Mouse (Mus musculus) intestine, postnatal 0 days (tissue): Measurements from ENCODE around the gene Igf2bp2. TPM values are rescaled to one million over a fixed set of nuclear protein-coding genes. Genes with fewer than 3 reads are reported as not detected.
A peak's percentile ranks its signal among the peaks of the same experiment; 100 is the strongest.

Source experiments
- ATAC-seq: fragments of 200-750 bp; cut with Nextera tagmentation; 2 replicates; pipeline ENCODE4 v1.8.0; 2017; ENCODE audit warnings: mild to moderate bottlenecking, moderate TSS enrichment, moderate library complexity
- H3K27ac ChIP-seq: fragments of 300-500 bp; sonication (generic); 2 replicates; pipeline ENCODE4 v1.5.1; 2014; ENCODE audit warnings: mild to moderate bottlenecking, low read depth, low read length, moderate library complexity
- H3K27me3 ChIP-seq: fragments of 300-500 bp; sonication (generic); replicated peaks from 2 replicates; pipeline ENCODE4 v1.6.1; 2014; ENCODE audit warnings: low read length, mixed read lengths; ENCODE audit not compliant: control insufficient read depth, insufficient read depth
- H3K36me3 ChIP-seq: fragments of 300-500 bp; sonication (generic); 2 replicates; pipeline ENCODE4 v1.6.1; 2014; ENCODE audit warnings: mild to moderate bottlenecking, moderate library complexity; ENCODE audit not compliant: control insufficient read depth, insufficient read depth
- H3K4me1 ChIP-seq: fragments of 300-500 bp; sonication (generic); replicated peaks from 2 replicates; pipeline ENCODE4 v1.6.1; 2014; ENCODE audit warnings: antibody characterized with exemption, low read length, mixed read lengths; ENCODE audit not compliant: control insufficient read depth, insufficient read depth
- H3K4me2 ChIP-seq: fragments of 300-500 bp; sonication (generic); replicated peaks from 2 replicates; pipeline ENCODE4 v1.6.1; 2014; ENCODE audit warnings: low read depth, mild to moderate bottlenecking, moderate library complexity
- H3K4me3 ChIP-seq: fragments of 300-500 bp; sonication (generic); 2 replicates; pipeline ENCODE4 v1.5.1; 2014; ENCODE audit warnings: low read depth, low read length
- H3K9ac ChIP-seq: fragments of 300-500 bp; sonication (generic); 2 replicates; pipeline ENCODE4 v1.6.1; 2014; ENCODE audit warnings: mild to moderate bottlenecking, low read depth, low read length
- H3K9me3 ChIP-seq: fragments of 300-500 bp; sonication (generic); 2 replicates; pipeline ENCODE4 v1.6.1; 2016; ENCODE audit warnings: mixed run types; ENCODE audit not compliant: control insufficient read depth
- CTCF ChIP-seq: sonication (generic); IDR thresholded peaks from 2 replicates; pipeline ENCODE4 v1.5.1; 2016; ENCODE audit warnings: low read depth, mild to moderate bottlenecking, control low read depth, antibody characterized with exemption, moderate library complexity
- WGBS: fragments of 180-500 bp; shearing (Covaris S2); extraction: QIAGEN DNeasy Blood & Tissue Kit; methylation state at CpG from one replicate; pipeline ENCODE4 v1.1.7; 2014; 5-methylcytosine and 5-hydroxymethylcytosine counted together
- polyA plus RNA-seq: library from polyadenylated mRNA; unstranded; fragments of >200 nt; fragmentation: Nextera tagmentation; extraction: Ambion mirVana; gene quantifications from 2 replicates; pipeline ENCODE4 v1.2.1, GENCODE M21; 2015

Igf2bp2 gene
- polyA plus RNA-seq, 1 experiment from 2014 or later = 38.7 TPM

DNA sequence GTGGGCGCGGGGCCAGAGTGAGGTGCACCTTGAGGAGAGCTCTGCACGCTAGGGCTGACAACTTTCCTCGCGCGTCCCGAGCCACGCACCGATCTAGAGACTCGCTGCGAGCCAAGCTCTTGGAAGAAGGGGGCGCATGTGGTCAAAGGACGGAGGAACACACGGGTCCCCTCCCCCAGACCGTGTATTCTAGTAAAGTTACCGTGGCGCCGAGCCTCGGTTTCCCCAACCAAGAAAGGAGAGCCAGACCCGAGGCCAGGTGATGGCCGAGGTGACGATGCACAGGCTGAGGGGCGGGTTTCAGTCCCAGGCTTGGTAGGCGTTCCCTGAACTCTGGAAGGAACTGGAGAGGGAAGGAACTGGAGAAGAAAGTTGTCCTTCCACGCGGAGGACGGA lies 355 bp upstream of the Igf2bp2 start:
- peak; percentile 75 for ATAC-seq
- Histone ChIP-seq H3K4me1 (0 out of 2 replicates have a peak, but pooled peaks cover 3% of the 10 kb centered on the region), H3K36me3 (no peaks in the 10 kb centered on the region), H3K27ac (peak overlapping the region; percentile 93), H3K4me3 (peak overlapping the region; percentile 97), H3K4me2 (peak overlapping the region; percentile 92), H3K9me3 (no peaks in the 10 kb centered on the region), H3K27me3 (no peaks in the 10 kb centered on the region), H3K9ac (peak overlapping the region; percentile 93)
- under 1% methylated on average over 27 of the region's 27 CpGs for WGBS
- peak; percentile 40 for TF ChIP-seq CTCF

DNA sequence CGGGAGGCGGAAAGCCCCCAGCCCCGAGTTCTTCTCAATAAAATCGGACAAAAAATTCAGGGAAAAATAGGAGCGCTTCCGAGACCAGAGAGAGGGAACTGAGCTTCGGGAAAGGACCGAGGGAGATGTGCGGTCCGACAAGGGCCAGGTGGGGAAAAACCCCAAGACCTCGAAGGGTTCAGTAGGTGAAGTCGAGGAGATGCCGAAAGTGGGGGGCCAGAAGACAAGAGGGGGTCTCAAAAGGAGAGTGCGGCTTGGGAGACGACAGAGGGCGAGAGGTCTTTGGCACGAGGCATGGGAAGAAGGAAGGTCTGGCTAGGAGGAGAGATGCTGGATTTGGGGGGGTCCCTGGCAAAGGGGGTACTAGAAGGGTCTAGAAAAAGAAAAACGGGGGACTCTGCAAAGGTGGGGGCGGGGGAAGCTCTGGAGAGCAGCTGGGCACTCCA lies 1.0 kb downstream of the Igf2bp2 start:
- peak; percentile 3; the same call in 1 of the 2 replicates for ATAC-seq
- Histone ChIP-seq H3K27me3 (no peaks in the 10 kb centered on the region), H3K27ac (peak overlapping the region; percentile 93), H3K4me1 (0 out of 2 replicates have a peak, but pooled peaks cover 3% of the 10 kb centered on the region), H3K4me3 (peak overlapping the region; percentile 97), H3K9ac (peak overlapping the region; percentile 93), H3K4me2 (peak overlapping the region; percentile 92), H3K36me3 (no peaks in the 10 kb centered on the region), H3K9me3 (no peaks in the 10 kb centered on the region)
- no peak for TF ChIP-seq CTCF
- WGBS = under 1% methylated on average over 19 of the region's 19 CpGs

DNA sequence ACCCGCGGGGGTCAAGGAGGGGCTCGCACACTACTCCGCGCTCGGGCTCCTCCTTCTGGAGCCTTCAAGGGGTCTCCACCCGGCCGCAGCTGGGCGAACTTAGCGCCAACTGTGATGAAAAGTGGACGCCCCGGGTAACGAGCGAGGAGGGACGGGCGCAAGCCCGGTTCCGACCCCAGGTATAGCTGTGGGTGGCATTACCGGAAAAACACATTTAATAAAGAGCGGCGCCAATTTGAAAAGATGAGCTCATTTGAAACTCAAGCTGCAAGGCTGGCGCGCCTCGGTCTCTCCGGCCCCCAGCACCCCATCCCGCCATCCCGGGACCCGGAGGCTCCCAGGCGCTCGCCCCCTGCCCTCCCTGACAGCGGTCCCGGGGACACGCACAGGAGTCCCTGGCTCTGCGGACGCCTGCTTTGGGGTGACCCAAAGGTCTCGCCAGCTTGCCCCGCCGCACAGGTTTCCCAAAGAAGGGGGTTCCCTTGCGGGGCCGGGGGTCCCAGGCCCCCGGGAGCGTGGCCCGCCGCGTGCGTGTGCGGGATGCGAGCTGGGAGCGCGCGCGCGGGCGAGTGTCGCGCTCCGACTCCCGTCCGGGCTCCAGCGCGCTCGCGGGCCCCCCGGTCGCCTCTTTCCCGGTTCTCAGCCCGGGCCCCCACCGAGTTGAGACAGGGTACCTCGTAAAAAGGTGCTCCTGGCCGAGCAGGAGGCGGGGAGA lies 1.6 kb downstream of the Igf2bp2 start:
- Histone ChIP-seq H3K4me2 (peak overlapping the region; percentile 92), H3K9ac (peak overlapping the region; percentile 93), H3K27ac (peak overlapping the region; percentile 93), H3K9me3 (no peaks in the 10 kb centered on the region), H3K27me3 (no peaks in the 10 kb centered on the region), H3K4me3 (peak overlapping the region; percentile 97), H3K36me3 (no peaks in the 10 kb centered on the region), H3K4me1 (0 out of 2 replicates have a peak, but pooled peaks cover 3% of the 10 kb centered on the region)
- TF ChIP-seq CTCF = peak; percentile 22; the same call in 1 of the 2 replicates
- ATAC-seq = no peak
- under 1% methylated on average over 71 of the region's 71 CpGs for WGBS

DNA sequence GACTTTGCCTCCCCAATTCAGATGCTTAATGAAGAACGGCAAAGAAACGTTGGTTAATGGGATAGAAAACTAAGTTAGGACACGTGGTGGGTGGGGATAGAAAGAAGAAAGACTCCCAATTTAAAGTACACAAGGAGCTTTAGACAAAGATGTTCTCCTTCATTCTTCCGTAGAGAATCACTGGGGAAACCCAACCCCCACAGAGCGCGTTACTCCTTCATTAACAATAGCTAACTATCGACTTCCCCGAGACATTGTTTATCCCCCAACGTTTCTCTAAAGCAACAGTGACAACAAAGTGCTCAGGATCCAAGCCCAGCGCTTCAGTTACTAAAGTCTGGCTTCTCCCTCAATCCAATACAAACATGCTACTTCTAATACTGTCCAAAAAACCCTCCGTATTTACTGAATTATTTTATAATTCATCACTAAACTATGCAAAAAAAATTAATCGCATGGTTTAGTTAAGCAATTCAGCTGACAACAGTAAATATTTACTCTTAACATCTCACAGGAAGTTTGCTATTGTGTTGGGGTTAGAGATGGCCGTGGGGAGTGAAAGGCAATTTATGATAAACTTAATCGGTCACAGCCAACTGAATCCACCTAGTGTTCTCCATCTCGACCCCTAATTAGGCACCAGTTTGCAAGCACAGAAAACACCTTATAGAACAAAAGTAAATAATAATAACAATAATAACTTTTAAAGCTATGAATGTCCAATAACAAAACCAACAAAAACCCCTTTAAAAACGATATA lies 2.5 kb downstream of the Igf2bp2 start:
- 1% methylated on average over 16 of the region's 16 CpGs for WGBS
- no peak for ATAC-seq

DNA sequence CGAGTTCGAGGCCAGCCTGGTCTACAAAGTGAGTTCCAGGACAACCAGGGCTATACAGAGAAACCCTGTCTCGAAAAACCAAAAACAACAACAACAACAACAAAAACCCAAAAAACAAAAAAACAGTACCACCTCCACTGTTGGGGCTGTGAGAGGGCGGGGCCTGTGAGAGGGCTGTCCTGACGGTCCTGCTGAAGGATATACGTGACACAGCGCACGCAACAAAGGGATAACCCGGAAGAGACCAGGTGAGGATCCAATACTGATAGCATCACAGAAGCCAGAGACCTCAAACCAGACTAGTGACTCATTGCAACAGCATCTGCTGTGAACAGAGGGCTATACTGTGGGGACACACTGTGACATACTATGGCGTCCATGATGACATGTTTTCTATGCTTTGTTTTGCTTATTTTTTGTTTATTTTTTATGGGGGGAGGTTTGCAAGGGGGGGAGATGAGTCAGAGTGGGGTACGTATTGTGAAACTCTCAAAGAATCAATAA lies 10.1 kb downstream of the Igf2bp2 start:
- H3K36me3 ChIP-seq = no peaks in the 10 kb centered on the region
- no peak overlapping the region for H3K4me3 ChIP-seq
- H3K27me3 ChIP-seq = no peaks in the 10 kb centered on the region
- no peak for TF ChIP-seq CTCF
- H3K9me3 ChIP-seq = no peaks in the 10 kb centered on the region
- ATAC-seq = no peak
- 93% methylated on average over 11 of the region's 11 CpGs for WGBS
- H3K27ac ChIP-seq = no peak overlapping the region
- no peak overlapping the region for H3K9ac ChIP-seq
- no peaks in the 10 kb centered on the region for H3K4me1 ChIP-seq
- H3K4me2 ChIP-seq = no peak overlapping the region

More for the DNA sequence above, 2.5 kb downstream of the Igf2bp2 start:
- Histone ChIP-seq H3K4me1 (0 out of 2 replicates have a peak, but pooled peaks cover 3% of the 10 kb centered on the region), H3K4me2 (peak overlapping the region; percentile 92), H3K27me3 (no peaks in the 10 kb centered on the region), H3K9ac (0 out of 2 replicates have a peak overlapping the region, but pooled peaks have one; percentile 93), H3K4me3 (peak overlapping the region; percentile 97), H3K9me3 (no peaks in the 10 kb centered on the region), H3K36me3 (no peaks in the 10 kb centered on the region), H3K27ac (no peak overlapping the region)
- TF ChIP-seq CTCF = no peak
